Mouse (Mus musculus) R1 (cell line): ENCODE measurements around the gene Olfr1424.
"Not testable (repeated sequence)": the region's sequence is repeated elsewhere in the genome, so short reads cannot be mapped to it uniquely, and the experiment has no call there.

Experiments
- DNase-seq: peaks from one replicate; pipeline ENCODE4 v3.0.0-alpha.2; 2018; ENCODE audit warnings: low read depth, low spot score

The Olfr1424 gene

DNA sequence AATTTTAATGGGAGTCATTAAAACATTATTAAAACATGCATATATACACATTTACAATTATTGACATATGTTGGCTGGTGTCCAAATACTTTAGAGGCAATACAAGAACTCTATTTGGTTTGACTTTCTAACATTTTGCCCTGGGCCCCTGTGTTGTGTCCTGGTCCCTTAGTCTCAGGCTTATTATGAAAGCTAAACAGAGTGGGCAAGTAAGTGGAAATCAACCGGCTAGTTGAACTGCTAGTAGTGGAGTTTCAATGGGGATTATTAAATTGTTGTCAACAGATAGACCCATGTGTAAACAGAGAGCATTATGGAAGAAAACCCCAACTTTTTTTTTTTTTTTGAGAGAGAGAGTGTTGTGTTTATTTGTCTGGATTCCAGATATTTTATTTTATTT is at the start of gene Olfr1424:
TSS of gene Olfr1424 (minus strand) at position 101 of the 400 bp plus-strand sequence.
- DNase-seq = not testable (repeated sequence)

DNA sequence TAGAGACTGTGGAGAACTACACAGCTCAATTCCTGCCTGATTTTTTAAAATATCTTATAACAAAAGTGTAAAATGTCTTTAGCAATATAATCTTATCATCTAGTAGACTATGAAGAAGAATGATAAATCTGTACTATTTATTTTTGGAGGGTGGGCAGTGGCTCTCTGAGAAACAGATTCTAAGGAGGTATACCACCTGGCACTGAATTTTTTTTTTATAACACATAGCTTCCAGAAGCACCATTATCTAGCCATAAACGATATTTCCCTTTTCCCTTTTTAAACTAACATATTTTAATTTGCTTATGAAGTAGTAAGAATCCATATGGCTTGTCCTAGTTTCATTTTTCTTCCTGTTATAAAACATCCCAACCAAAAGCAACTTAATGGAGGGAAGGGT is 42.1 kb upstream of the Olfr1424 start:
- no peak for DNase-seq

DNA sequence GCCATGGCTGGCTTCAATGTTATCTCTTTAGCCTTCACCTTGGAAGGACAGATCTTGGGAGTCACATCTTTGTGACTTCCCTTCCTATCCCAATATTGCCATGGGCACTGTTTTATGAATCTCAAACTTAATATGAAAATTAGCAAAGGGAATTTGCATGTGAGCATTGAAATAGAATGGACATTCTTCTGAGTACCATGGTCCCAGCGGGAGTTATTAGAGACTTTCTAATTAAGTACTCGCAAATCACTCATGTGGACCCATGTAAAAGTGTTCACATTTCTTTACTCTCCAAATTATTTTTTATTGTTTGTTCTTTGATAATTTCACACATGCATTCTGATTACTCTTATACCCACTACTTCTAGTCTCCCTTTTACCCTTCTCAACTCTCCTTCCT is 40.8 kb upstream of the Olfr1424 start, which contains the start of gene Olfr1427:
TSS of gene Olfr1427 (minus strand) at position 101 of the 400 bp plus-strand sequence.
- DNase-seq = no peak

DNA sequence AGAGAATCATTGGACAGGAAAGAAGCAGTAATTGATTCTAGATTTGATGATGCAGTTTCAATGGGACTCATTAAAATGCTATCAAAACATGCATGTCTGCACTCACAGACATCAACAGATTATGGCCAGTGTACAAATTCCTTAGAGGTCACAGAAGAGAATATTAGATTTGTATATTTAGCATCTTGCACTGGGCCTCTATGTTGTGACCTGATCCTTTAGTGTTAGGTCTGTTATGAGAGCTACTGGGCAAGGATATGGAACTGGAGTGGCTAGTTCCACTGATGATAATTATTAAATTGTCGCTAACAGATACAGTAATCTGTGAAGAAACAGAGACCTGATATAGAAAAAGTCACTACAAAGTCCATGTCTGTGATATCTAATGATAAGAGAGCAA is 29.4 kb upstream of the Olfr1424 start, which contains the start of gene Olfr1426:
TSS of gene Olfr1426 (minus strand) at position 101 of the 400 bp plus-strand sequence.
- DNase-seq = no peak

DNA sequence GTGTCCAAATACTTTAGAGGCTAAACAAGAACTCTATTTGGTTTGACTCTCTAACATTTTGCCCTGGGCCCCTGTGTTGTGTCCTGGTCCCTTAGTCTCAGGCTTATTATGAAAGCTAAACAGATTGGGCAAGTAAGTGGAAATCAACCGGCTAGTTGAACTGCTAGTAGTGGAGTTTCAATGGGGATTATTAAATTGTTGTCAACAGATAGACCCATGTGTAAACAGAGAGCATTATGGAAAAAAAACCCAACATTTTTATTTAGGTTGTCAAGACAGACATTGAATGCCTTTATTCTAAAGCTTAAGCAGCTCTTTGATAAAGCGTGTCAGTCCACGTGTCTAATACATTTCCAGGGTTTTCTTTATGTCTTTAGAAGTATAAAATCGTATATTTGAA is 15.1 kb upstream of the Olfr1424 start, which contains the start of gene Olfr1425:
TSS of gene Olfr1425 (minus strand) at position 101 of the 400 bp plus-strand sequence.
- DNase-seq = not testable (repeated sequence)

DNA sequence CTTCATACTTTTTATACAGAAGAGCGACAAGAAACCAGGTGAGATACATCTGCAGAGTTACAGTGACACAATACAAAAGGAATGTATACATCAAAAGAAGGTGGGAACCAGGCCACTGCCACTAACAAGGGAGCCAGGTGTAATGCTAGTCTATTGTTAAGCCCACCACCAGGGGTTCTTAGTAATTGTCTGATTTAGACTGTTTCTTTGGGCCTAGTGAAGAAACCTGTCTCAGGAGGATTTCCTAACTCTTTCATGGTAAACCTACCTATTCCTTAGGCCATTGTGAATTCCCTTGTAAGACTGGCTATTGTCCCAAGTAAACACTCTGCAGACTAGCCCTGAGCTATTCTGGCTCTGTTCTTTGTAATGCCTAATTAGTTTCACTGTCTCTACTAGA is 7.1 kb upstream of the Olfr1424 start:
- DNase-seq = peak; percentile 98

DNA sequence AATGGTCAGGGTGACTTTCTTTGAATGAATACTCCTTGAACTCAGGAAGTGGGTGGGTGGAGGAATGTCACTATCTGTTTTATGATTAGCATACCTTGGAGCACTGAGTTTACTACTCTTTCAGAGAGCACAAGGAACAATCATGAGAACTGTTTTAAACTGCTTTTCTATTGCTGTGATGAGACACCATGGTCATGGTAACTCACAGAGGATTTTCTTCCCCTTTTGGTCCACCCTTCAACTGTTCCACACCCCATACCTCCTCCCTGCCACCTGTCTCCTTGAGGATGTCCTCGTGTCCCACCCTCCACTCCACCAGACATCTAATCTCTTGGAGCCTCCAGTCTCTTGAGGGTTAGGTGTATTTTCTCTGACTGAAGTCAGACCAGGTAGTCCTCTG is 5.3 kb upstream of the Olfr1424 start:
- peak; percentile 78 for DNase-seq

DNA sequence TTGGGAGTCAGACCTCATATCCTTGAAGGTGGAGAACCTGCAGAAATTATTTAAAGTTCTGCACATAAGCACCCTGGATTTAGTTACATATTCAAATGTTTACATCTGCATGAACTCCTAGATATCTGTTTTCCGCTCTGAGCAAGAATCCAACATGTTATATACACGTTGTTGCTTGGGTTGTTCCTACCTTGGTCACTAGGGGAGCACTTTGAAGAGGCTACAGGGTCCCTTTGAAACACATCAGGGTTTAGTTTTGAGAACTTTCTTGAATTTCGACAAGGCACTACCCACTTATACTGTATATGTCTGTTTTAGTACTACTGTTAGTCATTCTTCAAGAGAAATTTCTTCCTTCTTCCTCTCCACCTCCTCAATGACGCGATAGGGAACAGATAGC is 19.3 kb downstream of the Olfr1424 start:
- peak; percentile 60 for DNase-seq

DNA sequence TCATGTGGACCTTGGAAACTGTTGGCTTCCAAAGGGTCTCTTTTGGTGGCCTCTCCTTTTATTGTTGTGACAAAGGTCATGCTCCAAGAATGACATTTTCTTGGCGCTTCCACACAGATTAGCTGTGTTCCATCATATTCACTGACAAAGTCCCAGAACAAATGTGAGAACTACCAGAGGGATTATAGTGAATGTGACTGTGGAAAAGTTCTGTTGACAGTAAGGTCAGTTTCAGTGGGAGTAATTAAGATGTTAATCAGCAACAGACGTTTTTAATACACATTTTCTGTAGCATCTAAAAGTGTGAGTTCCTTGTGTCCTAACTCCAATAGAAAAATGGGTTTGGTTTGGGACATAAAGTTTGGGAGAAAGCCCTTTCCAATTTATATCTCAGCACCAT is 21.3 kb downstream of the Olfr1424 start, which contains the start of gene Olfr1423:
TSS of gene Olfr1423 (minus strand) at position 101 of the 400 bp plus-strand sequence.
- no peak for DNase-seq

DNA sequence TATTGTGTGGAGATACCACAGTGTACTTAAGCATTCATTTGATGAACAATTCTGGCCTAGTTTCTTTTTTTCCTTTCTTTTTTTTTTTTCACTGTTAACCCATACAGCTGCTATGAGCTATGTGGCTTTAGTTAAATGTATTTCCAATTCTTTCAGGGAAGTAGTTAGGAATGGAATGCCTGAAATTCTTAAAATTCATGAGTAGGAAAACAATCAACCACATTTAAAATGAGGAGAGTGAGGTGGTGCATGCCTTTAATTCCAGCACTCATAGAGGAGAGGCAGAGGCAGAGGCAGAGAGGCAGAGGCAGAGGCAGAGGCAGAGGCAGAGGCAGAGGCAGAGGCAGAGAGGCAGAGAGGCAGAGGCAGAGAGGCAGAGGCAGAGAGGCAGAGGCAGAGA is 24.8 kb downstream of the Olfr1424 start:
- peak; percentile 22 for DNase-seq

DNA sequence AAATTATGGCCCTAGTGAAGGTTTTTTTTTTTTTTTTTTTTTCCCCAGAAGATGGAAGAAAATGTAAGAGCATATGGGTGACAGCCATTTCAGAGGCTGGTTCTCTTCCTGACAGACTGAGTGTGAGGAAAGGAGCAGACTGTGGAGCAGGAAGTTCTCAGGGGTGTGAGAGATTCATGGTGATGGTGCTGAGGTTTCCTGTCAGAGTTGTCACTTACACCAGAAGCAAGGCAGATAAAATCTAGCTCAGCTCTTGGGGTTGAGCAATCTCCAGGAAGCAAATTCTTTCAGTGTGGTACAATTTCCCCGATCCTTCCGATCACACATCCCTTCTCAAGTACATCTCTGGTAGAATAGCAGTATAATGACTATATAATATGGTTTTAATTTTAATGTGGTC is 35.9 kb downstream of the Olfr1424 start:
- DNase-seq = no peak

DNA sequence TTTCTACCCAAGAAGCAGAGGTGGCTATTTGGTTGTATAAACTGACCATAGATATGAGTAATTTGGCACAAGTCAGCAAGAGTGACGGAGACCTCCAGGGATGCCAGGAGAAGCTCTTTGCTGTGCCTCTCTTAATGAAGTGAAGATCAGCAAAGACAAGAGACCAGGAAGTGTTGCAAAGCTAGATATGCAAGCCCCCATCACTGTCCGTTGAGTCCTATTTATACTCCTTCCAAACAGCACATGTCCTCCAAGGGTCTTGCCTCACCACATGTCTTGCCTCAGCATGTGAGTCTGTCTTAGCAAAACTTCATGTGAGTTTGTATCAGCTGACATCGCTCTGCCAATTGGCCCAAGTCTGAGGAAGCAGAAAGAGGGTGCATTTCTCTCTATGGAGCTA is 37.1 kb downstream of the Olfr1424 start:
- DNase-seq = no peak

DNA sequence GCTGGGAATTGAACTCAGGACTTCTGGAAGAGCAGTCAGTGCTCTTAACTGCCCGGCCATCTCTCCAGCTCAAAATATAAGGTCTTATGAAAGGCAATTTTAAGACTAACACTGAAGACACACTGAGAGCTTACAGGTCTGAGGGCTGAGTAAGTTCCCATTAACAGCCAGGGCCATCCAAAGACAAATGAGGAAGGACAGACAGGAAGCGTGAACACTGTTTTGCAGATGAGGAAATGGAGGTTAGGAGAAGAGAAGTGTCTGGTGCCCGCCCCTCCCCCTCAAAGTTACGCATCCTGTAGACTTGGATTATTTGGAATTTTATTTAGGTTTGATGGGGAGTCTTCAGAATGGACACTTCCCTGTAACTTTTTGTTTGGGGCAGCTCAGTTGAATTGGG is 38.3 kb downstream of the Olfr1424 start:
- DNase-seq = no peak

DNA sequence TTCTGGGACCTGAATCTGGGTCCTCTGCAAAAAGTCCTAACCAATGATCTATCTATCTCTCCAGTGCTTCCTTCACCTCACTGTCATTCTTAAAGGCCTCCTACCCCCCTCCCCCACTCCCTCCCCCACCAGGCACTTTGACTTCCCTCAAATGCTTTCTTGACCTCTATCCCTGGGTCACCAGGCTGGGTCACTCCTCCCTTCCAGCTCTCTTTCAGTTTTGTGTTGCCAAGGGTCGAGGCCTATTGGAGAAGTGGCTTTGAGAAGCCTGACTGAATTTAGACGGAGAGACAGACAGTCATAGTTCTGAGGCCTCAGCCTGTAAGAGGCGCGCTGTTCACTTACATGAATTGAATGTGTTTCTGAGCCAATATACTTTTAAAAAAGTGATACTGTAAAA is 46.3 kb downstream of the Olfr1424 start:
- peak; percentile 80 for DNase-seq

DNA sequence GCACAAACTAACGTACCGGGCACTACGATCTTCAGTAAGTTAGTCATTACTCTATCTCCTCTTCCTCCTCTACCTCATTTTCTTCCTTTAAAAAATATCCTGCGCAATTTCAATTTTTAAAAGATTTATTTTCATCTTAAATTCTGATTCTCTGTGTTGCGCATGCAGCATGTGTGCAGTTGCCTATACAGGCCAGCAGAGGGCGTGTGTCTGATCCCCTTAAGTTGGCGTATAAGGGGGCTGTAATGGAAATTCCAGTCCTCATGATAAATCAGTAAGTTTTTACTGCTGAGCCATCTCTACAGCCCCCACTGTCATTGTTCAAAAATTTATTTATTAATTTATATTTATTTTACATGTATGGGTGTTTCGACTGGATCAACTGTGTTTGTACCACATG is 46.8 kb downstream of the Olfr1424 start:
- peak; percentile 74 for DNase-seq

DNA sequence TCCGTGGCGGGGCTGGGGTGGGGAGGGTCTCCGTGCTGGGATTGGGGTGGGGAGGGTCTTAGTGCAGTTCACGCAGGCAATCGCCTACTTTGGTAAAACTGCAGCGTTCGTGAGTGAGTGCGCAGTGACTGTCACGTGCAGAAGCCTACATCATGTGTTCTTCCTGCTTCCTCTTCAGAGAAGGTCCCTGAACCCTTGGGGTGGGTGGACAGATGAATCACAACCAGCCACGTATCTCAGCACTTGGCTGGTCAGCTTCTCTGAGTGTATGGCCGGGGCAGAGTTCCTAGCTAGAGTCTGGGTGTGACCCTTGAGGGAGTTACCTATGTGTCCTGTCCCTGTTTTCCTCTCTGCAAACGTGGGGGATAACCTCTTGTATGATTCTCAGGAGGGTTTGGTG is 49.3 kb downstream of the Olfr1424 start:
- DNase-seq = peak; percentile 57

DNA sequence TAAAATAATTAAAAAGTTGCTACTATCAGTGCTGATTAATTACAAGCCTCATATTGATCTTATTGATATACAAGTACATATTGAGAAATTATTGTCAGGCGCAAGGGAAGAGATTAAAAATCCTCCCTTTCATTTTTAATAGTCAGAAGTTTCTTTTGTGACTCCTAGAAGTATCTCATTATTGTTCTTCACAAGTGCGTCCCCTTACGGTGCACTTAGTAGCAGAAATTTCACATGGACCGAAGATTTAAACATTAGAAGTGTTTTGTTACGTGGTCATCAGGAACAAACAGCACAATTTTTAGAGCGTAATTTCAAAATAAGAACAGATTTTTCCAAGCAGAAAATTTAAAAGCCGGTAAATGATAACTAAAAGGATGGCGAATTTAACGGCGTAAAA is 49.9 kb downstream of the Olfr1424 start:
- DNase-seq = no peak

DNA sequence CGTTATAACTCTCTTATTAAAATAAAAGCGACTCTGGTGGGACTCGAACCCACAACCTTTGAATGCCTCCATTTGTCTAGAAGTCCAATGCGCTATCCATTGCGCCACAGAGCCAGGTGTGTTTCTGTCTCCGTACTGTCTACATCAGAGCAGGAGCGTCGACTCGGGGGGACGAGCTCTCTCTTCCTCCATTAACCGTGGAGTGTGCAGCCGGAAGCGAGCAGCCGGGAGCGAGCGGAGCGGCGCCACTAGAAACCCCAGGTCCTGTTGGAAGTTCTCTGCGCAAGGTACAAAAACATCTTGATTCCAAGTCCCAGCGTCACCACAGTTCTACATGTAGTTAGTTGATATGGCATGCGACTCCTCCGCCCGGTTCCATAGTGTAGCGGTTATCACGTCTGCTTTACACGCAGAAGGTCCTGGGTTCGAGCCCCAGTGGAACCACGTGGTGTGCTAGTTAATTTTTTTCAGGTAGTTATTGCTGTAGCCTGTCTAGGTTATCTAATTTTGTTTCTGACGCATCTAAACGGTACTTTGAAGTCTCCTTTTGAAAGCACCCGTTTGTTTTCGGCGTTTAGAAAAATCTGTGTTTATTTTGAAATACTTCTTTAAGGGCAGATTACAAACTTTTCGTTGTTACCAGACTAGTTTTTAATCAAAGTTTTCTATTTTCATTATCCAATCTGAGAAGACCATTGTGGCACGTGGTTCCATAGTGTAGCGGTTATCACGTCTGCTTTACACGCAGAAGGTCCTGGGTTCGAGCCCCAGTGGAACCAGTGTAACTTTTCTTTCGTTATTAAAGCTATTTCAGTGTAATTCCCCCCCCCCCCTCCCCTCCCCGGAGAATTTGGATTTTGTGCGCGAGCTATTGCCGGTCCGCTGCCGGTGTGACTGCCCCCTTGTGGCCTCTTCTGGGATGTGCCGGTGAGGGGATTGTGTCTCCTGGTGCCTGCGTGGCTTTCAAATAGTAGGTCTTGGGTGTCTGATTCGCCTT is 50.6 kb downstream of the Olfr1424 start:
- DNase-seq = peak; percentile 95

DNA sequence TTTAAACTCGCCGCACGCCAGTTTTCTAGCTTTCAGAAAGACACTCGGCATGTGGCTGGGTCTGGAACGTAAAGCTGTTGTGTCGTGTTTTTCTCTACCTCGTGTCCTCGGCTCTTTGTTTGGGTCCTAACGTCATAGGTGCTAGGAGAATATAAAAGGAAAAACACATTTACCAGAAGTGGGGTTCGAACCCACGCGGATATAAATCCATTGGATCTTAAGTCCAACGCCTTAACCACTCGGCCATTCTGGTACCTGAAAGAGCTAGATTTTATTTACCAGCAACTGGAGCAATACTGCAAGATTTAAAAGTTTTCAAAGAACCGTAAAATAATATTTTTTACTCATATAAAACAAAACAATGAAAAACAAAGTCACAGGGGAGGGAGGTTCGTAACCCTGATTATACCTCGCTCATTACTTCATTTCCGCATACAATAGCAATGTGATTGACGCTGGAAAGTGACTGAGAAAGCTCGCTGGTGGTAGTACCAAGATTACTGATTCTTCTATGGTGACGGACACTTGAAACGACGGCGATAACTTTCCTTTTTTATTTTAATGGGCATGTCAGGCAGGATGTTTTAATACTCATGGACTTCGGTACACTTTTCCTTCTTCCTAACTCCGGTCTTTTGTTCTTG is 51.4 kb downstream of the Olfr1424 start:
- DNase-seq = peak; percentile 96

DNA sequence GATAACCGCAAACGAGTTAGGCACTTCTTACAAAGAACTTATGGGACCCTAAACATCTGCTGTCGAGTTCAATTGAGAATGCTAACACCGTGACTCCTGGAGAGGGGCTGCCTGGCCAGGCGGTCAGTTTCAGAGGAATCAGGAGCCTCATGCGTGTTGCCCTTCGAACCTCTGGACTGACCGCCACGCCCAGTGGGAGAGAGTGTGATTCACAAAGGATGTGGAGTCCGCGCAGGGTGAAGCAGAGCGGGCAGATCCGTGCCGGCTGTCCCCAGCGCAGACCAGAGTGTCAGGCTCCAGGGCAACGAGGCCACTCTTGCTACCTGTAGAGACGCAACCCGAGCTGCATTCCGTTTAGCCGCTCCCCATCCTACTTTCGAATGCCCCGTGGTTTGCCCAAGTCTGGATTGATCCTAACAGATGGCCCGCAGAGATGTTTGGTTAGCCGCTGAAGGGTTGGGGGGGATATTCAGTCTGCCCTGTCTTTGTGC is 52.2 kb downstream of the Olfr1424 start:
- peak; percentile 73 for DNase-seq

DNA sequence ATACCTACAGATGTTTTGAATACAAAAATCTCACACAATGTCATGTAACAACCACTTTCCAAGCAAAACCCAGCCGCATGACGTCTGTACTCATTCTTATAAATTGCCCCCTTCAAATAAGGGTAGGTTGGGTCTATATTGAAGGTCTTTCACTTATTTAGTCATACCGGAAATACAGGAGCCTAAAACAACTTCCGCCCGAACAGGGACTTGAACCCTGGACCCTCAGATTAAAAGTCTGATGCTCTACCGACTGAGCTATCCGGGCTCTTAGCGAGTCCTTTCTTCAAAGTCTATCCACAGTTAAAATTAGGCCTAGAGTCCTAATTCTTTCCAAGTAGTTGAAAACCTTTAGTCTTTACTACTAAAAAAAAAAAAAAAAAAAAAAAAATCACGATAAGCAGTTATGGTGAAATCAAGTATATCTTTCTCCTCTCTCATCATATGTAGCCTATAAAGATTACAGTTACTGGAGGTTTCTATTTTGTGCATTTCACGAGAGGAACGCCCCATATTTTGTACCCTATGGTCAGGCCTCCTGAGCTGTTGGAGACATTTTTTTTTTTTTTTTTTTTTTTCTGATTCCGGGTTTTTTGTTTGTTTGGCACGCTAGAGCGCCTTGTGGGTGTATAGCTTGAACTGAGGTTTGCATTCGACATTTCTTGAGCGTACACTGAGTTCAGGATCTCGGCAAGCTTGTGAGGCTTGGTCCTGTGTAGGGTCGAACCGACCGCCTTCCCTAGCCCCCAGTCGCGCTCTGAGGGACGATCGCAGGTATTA is 52.8 kb downstream of the Olfr1424 start:
- DNase-seq = peak; percentile 94
